Mouse (Mus musculus): Measurements from ENCODE around the gene Spg11. TPM values are rescaled to one million over a fixed set of nuclear protein-coding genes. Genes with fewer than 3 reads are reported as not detected.
A peak's percentile ranks its signal among the peaks of the same experiment; 100 is the strongest.
"Not testable (repeated sequence)": the region's sequence is repeated elsewhere in the genome, so short reads cannot be mapped to it uniquely, and the experiment has no call there.

The Spg11 gene
- polyA plus RNA-seq, 1 experiment from 2014 or later: 12.1 TPM

DNA sequence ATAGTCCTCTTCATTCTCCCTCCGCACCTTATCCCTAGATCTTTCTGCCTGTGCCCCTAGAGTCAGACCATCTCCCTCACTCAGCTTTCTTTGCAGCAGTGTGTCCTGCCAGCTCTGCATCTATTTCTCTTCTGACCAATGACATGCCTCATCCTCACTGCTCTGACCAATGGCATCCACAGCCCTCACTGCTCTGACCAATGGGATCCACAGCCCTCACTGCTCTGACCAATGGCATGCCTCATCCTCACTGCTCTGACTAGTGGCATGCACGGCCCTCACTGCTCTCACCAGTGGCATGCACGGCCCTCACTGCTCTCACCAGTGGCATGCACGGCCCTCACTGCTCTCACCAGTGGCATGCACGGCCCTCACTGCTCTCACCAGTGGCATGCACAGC is 20.5 kb downstream of the Spg11 start:
- not testable (repeated sequence) for H3K27ac ChIP-seq (replicated peaks; ENCODE audit: low read depth, low read length); H3K4me1 ChIP-seq (ENCODE audit: control insufficient read depth, insufficient read depth, low read length); ATAC-seq (ENCODE audit: low FRiP score, low TSS enrichment); H3K4me3 ChIP-seq (replicated peaks; ENCODE audit: low read depth, low read length); H3K4me2 ChIP-seq (ENCODE audit: low read length); H3K9me3 ChIP-seq (ENCODE audit: control insufficient read depth, low read length); DNase-seq; H3K9ac ChIP-seq (replicated peaks; ENCODE audit: low read length); H3K27me3 ChIP-seq (ENCODE audit: control insufficient read depth, insufficient read depth, low read length)
- 82% methylated on average over 5 of the region's 5 CpGs for WGBS
- peaks cover 87% of the 10 kb centered on the region for H3K36me3 ChIP-seq (ENCODE audit: control insufficient read depth, insufficient read depth, low read length)

DNA sequence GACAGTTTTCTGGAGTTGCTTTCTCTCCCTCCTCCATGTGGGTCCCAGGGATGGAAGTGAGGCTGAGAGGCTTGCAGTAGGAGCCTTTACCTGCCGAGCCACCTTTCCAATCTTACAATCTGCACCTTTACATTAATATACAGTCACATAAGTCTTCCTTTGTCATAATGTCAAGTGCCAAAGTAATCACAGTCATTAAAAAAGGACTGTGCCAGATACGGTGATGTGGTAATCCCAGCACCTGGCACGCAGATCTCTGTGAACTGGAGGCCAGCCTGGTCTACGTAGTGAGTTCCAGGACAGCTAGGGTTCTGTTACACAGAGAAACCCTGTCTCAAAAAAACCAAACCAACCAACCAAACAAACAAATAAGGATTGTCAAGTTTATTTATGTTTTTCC is 24.3 kb downstream of the Spg11 start:
- no peak for DNase-seq
- peaks cover 94% of the 10 kb centered on the region for H3K36me3 ChIP-seq (ENCODE audit: control insufficient read depth, insufficient read depth, low read length)

DNA sequence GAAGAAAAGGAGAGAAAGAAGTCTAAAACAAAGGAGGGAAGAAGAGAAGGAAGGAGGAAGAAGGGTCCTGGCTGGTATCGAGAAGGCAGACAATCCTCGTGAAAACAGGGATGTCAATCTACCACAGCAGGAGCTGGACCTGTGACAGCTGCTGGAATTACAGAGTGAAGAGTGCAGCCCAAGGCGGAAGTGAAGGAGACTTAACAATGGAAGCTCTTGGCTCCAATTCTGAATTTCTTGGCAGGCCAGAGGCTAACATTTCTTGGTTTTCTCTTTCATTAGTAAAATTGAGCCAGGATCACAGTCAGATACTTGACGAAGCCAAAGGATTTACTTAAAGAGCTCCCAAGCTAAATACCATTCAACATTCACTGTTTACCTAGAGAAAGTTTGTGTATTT is 31.7 kb downstream of the Spg11 start:
- no peak overlapping the region for H3K27ac ChIP-seq (replicated peaks; ENCODE audit: low read depth, low read length)
- H3K4me1 ChIP-seq (ENCODE audit: control insufficient read depth, insufficient read depth, low read length): no peaks in the 10 kb centered on the region
- no peaks in the 10 kb centered on the region for H3K27me3 ChIP-seq (ENCODE audit: control insufficient read depth, insufficient read depth, low read length)
- 78% methylated on average over 4 of the region's 4 CpGs for WGBS
- no peak overlapping the region for H3K4me3 ChIP-seq (replicated peaks; ENCODE audit: low read depth, low read length)
- DNase-seq: no peak
- no peak overlapping the region for H3K9ac ChIP-seq (replicated peaks; ENCODE audit: low read length)
- no peak for ATAC-seq (ENCODE audit: low FRiP score, low TSS enrichment)
- H3K9me3 ChIP-seq (ENCODE audit: control insufficient read depth, low read length): no peaks in the 10 kb centered on the region
- H3K4me2 ChIP-seq (ENCODE audit: low read length): no peak overlapping the region
- H3K36me3 ChIP-seq (ENCODE audit: control insufficient read depth, insufficient read depth, low read length): peaks cover 93% of the 10 kb centered on the region

More for the DNA sequence above, 24.3 kb downstream of the Spg11 start:
- Histone ChIP-seq H3K27ac (replicated peaks; ENCODE audit: low read depth, low read length) (no peak overlapping the region), H3K9ac (replicated peaks; ENCODE audit: low read length) (no peak overlapping the region), H3K27me3 (ENCODE audit: control insufficient read depth, insufficient read depth, low read length) (no peaks in the 10 kb centered on the region), H3K4me1 (ENCODE audit: control insufficient read depth, insufficient read depth, low read length) (no peaks in the 10 kb centered on the region), H3K4me3 (replicated peaks; ENCODE audit: low read depth, low read length) (no peak overlapping the region), H3K9me3 (ENCODE audit: control insufficient read depth, low read length) (no peaks in the 10 kb centered on the region), H3K4me2 (ENCODE audit: low read length) (no peak overlapping the region)
- ATAC-seq (ENCODE audit: low FRiP score, low TSS enrichment): no peak
- WGBS: 91% methylated on average over 4 of the region's 4 CpGs

DNA sequence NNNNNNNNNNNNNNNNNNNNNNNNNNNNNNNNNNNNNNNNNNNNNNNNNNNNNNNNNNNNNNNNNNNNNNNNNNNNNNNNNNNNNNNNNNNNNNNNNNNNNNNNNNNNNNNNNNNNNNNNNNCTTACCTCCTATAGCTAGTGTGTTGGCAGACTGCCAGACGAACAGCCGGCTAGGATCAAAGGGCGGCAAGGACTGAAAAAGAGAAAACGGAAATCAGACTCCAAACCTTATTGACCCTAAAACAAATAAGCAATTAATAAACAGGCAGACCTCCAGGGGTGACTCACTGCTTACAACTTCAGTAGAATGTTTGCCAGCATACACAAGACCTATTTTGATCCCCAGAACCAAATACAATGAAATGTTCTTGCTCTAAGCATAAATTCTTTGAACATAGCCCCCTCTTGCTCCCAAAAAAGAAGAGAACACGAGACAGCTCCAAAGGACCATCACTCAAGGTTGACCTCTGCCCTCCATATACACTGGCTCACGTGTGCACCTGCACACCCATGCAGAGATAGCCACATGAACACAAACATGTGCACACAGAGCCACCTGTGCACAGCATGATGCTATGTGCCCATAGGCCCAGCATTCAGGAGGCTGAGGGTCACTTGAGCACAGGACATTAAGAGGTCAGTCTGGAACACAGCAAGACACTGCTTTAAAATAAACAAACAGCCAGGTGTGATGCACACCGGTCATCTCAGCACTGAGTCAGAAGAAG is 36.3 kb downstream of the Spg11 start:
- Histone ChIP-seq H3K9ac (replicated peaks; ENCODE audit: low read length) (no peak overlapping the region), H3K9me3 (ENCODE audit: control insufficient read depth, low read length) (no peaks in the 10 kb centered on the region), H3K4me3 (replicated peaks; ENCODE audit: low read depth, low read length) (no peak overlapping the region), H3K4me2 (ENCODE audit: low read length) (no peak overlapping the region), H3K4me1 (ENCODE audit: control insufficient read depth, insufficient read depth, low read length) (no peaks in the 10 kb centered on the region), H3K36me3 (ENCODE audit: control insufficient read depth, insufficient read depth, low read length) (peaks cover 75% of the 10 kb centered on the region), H3K27me3 (ENCODE audit: control insufficient read depth, insufficient read depth, low read length) (no peaks in the 10 kb centered on the region), H3K27ac (replicated peaks; ENCODE audit: low read depth, low read length) (no peak overlapping the region)
- 65% methylated on average over 7 of the region's 7 CpGs for WGBS
- DNase-seq (peak; percentile 53), ATAC-seq (ENCODE audit: low FRiP score, low TSS enrichment) (no peak)

DNA sequence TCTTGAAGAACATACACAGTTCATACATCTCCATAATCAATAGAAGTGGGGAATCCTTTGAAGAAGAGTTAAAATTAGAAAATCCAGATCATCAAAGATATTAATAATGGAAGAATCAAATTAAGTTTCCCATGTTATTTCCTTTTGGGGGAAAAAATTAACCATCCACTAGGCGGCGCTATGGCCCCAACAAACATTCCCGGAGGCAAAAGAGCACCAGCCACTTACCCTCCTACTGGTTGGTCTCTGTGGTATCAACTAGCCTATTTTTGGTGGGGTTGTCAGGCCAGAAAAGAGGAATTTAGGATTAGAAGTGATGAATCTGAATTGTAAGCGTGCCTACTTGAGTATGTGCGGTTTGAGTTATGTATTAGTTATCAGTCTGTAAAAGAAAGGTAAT is 48.3 kb downstream of the Spg11 start:
- DNase-seq (peak; percentile 59), ATAC-seq (ENCODE audit: low FRiP score, low TSS enrichment) (no peak)
- H3K4me1 ChIP-seq (ENCODE audit: control insufficient read depth, insufficient read depth, low read length): no peaks in the 10 kb centered on the region
- no peaks in the 10 kb centered on the region for H3K9me3 ChIP-seq (ENCODE audit: control insufficient read depth, low read length)
- 40% methylated on average over 5 of the region's 5 CpGs for WGBS
- H3K36me3 ChIP-seq (ENCODE audit: control insufficient read depth, insufficient read depth, low read length): peaks cover 60% of the 10 kb centered on the region
- H3K4me3 ChIP-seq (replicated peaks; ENCODE audit: low read depth, low read length): no peak overlapping the region
- H3K27me3 ChIP-seq (ENCODE audit: control insufficient read depth, insufficient read depth, low read length): no peaks in the 10 kb centered on the region
- no peak overlapping the region for H3K4me2 ChIP-seq (ENCODE audit: low read length)
- H3K9ac ChIP-seq (replicated peaks; ENCODE audit: low read length): no peak overlapping the region
- H3K27ac ChIP-seq (replicated peaks; ENCODE audit: low read depth, low read length): no peak overlapping the region

DNA sequence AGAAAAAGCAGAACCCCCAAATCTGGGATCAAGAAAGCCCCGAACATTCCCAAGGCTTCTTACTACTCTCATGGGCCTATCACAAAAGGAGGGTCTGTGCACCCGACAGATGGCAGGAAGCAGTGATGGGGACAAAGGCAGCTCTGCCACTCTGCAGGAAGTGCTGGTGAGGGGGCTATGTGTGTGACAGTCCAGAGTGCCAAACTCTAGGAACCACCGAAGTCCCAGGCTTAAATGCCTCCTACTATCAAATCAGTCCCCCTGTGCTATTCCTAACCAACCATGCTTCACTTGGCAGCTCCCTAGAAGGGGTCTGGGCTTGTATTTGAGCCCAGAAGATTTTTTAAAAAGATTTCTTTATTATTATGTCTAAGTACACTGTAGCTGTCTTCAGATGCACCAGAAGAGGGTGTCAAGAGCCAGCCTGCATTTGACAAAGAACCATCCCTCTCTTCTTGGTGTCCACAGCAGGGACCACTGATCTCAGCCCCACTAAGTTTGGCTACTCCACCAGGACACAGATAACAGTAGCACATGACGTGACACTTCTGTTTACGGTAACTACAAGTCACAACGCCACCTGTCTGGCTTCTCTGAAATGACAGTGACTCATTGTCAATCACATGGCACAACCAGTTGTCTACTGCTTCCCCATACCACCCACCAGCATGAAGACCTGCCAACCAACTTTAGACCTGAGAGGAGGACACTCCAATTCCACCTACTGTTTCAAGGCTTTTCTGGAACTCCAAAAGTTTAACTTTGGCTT is 48.9 kb downstream of the Spg11 start:
- no peak for ATAC-seq (ENCODE audit: low FRiP score, low TSS enrichment)
- Histone ChIP-seq H3K9me3 (ENCODE audit: control insufficient read depth, low read length) (no peaks in the 10 kb centered on the region), H3K27me3 (ENCODE audit: control insufficient read depth, insufficient read depth, low read length) (no peaks in the 10 kb centered on the region), H3K9ac (replicated peaks; ENCODE audit: low read length) (no peak overlapping the region), H3K27ac (replicated peaks; ENCODE audit: low read depth, low read length) (no peak overlapping the region), H3K4me3 (replicated peaks; ENCODE audit: low read depth, low read length) (no peak overlapping the region), H3K36me3 (ENCODE audit: control insufficient read depth, insufficient read depth, low read length) (peaks cover 59% of the 10 kb centered on the region), H3K4me1 (ENCODE audit: control insufficient read depth, insufficient read depth, low read length) (no peaks in the 10 kb centered on the region), H3K4me2 (ENCODE audit: low read length) (no peak overlapping the region)
- 92% methylated on average over 6 of the region's 6 CpGs for WGBS
- no peak for DNase-seq

DNA sequence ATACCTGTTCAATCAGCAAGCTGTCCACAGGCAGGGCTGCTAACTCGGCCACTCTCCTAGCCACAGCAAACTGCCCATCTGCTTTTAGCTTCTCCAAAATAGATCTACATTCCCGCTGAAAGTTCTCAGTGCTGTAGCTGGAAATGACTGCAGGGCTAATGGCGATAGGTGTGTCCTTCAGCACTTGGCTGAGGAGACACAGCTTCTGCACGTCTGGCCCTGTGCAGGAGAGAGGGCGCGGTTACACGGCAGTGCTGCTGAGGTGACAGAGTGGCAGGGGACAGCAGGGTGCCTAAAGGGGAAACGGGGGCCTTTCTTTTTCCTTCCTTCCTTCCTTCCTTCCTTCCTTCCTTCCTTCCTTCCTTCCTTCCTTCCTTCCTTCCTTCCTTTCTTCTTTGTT is 51.9 kb downstream of the Spg11 start:
- Histone ChIP-seq H3K4me1 (ENCODE audit: control insufficient read depth, insufficient read depth, low read length) (no peaks in the 10 kb centered on the region), H3K36me3 (ENCODE audit: control insufficient read depth, insufficient read depth, low read length) (peaks cover 55% of the 10 kb centered on the region), H3K27me3 (ENCODE audit: control insufficient read depth, insufficient read depth, low read length) (no peaks in the 10 kb centered on the region), H3K27ac (replicated peaks; ENCODE audit: low read depth, low read length) (no peak overlapping the region), H3K4me2 (ENCODE audit: low read length) (no peak overlapping the region), H3K9me3 (ENCODE audit: control insufficient read depth, low read length) (no peaks in the 10 kb centered on the region), H3K4me3 (replicated peaks; ENCODE audit: low read depth, low read length) (no peak overlapping the region), H3K9ac (replicated peaks; ENCODE audit: low read length) (no peak overlapping the region)
- WGBS: 93% methylated on average over 8 of the region's 8 CpGs
- DNase-seq (no peak), ATAC-seq (ENCODE audit: low FRiP score, low TSS enrichment) (no peak)

DNA sequence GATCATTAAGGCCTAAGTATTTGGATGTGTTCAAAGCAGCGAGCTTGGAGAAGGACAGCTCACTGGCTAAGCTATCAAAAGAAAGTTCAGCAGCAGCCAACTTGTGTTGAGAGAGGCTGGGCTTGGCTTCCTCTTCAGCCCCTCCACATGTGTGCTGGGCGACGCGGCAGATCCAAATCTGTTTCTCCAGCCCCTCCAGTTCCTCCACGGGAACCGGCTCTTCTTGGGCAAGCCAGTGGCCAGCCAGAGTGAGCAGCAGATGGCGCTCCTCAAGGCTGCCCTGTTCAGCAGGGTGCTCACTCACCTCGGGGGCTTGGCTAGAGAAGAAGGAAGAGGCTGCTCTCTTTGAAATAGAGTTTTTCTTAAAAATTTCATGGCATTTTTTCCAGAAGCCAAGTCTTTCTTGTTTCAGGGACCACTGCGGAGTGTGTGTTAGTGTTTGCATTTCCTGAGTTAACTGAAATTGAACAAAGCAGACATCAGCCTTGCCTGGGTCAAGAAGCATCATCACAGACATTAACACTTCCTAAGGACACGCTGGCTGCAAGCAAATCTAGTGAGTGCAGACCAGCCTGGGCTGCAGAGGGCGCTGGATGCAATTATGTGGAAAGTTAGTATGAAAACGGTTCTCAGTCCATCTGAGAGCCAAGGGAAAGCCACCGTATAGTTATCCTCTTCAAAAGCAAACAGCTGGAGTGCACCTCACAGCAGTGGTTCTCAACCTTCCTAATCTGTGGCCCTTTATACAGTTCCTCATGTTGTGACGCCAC is 52.8 kb downstream of the Spg11 start:
- H3K27me3 ChIP-seq (ENCODE audit: control insufficient read depth, insufficient read depth, low read length): no peaks in the 10 kb centered on the region

More for the DNA sequence above, 52.8 kb downstream of the Spg11 start:
- no peak overlapping the region for H3K4me2 ChIP-seq (ENCODE audit: low read length)
- no peak overlapping the region for H3K9ac ChIP-seq (replicated peaks; ENCODE audit: low read length)
- H3K36me3 ChIP-seq (ENCODE audit: control insufficient read depth, insufficient read depth, low read length): peaks cover 57% of the 10 kb centered on the region
- DNase-seq (peak; percentile 46), ATAC-seq (ENCODE audit: low FRiP score, low TSS enrichment) (no peak)
- no peak overlapping the region for H3K4me3 ChIP-seq (replicated peaks; ENCODE audit: low read depth, low read length)
- no peak overlapping the region for H3K27ac ChIP-seq (replicated peaks; ENCODE audit: low read depth, low read length)
- WGBS: 54% methylated on average over 14 of the region's 14 CpGs
- no peaks in the 10 kb centered on the region for H3K9me3 ChIP-seq (ENCODE audit: control insufficient read depth, low read length)
- H3K4me1 ChIP-seq (ENCODE audit: control insufficient read depth, insufficient read depth, low read length): no peaks in the 10 kb centered on the region
